In genomic region chr13:32020455-32021249, GRCm38 (mm10) we compare ENCODE assay signal across 15 mouse cellular contexts.
"Had no signal": no experiment of that assay in that cellular context is flagged by ENCODE, and none has a peak within 500 bp of the region (broad histone marks: within the 10 kb centered on the region; RNA-seq: fewer than 3 reads in every experiment).

No protein-coding gene starts in this region.

- H3K4me1 ChIP-seq: liver, embryonic 13.5 days had no signal

- H3K4me2 ChIP-seq: limb, embryonic 12.5 days; liver, embryonic 13.5 days; midbrain, embryonic 12.5 days; neural tube, embryonic 15.5 days; stomach, embryonic 15.5 days had no signal

- H3K27me3 ChIP-seq: liver, embryonic 13.5 days; megakaryocyte, embryonic 14.5 days; midbrain, embryonic 12.5 days; neural tube, embryonic 15.5 days; stomach, embryonic 15.5 days had no signal

- ATAC-seq: liver, postnatal 0 days; lung, postnatal 0 days had no signal

- H3K27ac ChIP-seq: kidney, postnatal 0 days; layer of hippocampus, adult 2 months; limb, embryonic 12.5 days; liver, embryonic 13.5 days; macrophage; midbrain, embryonic 12.5 days; neural tube, embryonic 15.5 days; stomach, embryonic 15.5 days had no signal

- H3K9ac ChIP-seq: limb, embryonic 12.5 days; liver, embryonic 13.5 days; liver, postnatal 0 days; midbrain, embryonic 12.5 days; neural tube, embryonic 15.5 days; stomach, embryonic 15.5 days had no signal

- H3K4me3 ChIP-seq: layer of hippocampus, adult 2 months; limb, embryonic 12.5 days; liver, embryonic 13.5 days; megakaryocyte, embryonic 14.5 days; midbrain, embryonic 12.5 days; neural tube, embryonic 15.5 days; stomach, embryonic 15.5 days had no signal

- H3K36me3 ChIP-seq: limb, embryonic 12.5 days; liver, embryonic 13.5 days; midbrain, embryonic 12.5 days; neural tube, embryonic 15.5 days; stomach, embryonic 15.5 days had no signal

- DNase-seq: kidney, adult 9 months; kidney, postnatal 36 days; liver; liver, embryonic 13.5 days; liver, postnatal 0 days; thymus, postnatal 36 days had no signal

- H3K9me3 ChIP-seq: limb, embryonic 12.5 days; liver, embryonic 13.5 days; megakaryocyte, embryonic 14.5 days; midbrain, embryonic 12.5 days; neural tube, embryonic 15.5 days; stomach, embryonic 15.5 days had no signal
